Mouse (Mus musculus) cerebellum, adult 18-20 months (tissue): ENCODE data around the gene Gm20388.

ENCODE experiments used
- DNase-seq, 2 experiments: peaks; one replicate each; pipeline ENCODE4 v3.0.0; 2021

The Gm20388 gene

GRCm38 (mm10) chr8:123845991-123846390 is 3935.3 kb downstream of the Gm20388 start:
- DNase-seq, result peak in 1 of 2 experiments; percentile 33

- DNase-seq, result no peak
Measured at GRCm38 (mm10) chr8:123846509-123846908, 3935.9 kb downstream of the Gm20388 start.

- DNase-seq, result peak; percentile 60 to 71
Measured at GRCm38 (mm10) chr8:123847546-123847945, 3936.9 kb downstream of the Gm20388 start.

GRCm38 (mm10) chr8:123849352-123849751 is 3938.7 kb downstream of the Gm20388 start:
- no peak for DNase-seq

- peak in 1 of 2 experiments; percentile 52 for DNase-seq
Measured at GRCm38 (mm10) chr8:123851590-123851989, 3940.9 kb downstream of the Gm20388 start.

- DNase-seq, result no peak
Measured at GRCm38 (mm10) chr8:123854252-123854651, 3943.6 kb downstream of the Gm20388 start.

- no peak for DNase-seq
Measured at GRCm38 (mm10) chr8:123854733-123855475, 3944.3 kb downstream of the Gm20388 start.

- DNase-seq, result peak in 1 of 2 experiments; percentile 48
Measured at GRCm38 (mm10) chr8:123857361-123857760, 3946.7 kb downstream of the Gm20388 start.

- DNase-seq, result peak; percentile 54 to 62
Measured at GRCm38 (mm10) chr8:123858574-123858940, 3947.9 kb downstream of the Gm20388 start.

- DNase-seq, result peak; percentile 96 to 97
Measured at GRCm38 (mm10) chr8:123858941-123859647, 3948.5 kb downstream of the Gm20388 start.

- DNase-seq, result peak; percentile 57 to 79
Measured at GRCm38 (mm10) chr8:123859648-123860259, 3949.1 kb downstream of the Gm20388 start, which contains the start of gene Ccsap. Gene Ccsap (minus strand): TSS chr8:123860209.

- DNase-seq, result no peak
Measured at GRCm38 (mm10) chr8:123860386-123860785, 3949.7 kb downstream of the Gm20388 start.

GRCm38 (mm10) chr8:123865786-123866185 is 3955.1 kb downstream of the Gm20388 start:
- no peak for DNase-seq

GRCm38 (mm10) chr8:123866971-123867370 is 3956.3 kb downstream of the Gm20388 start:
- no peak for DNase-seq

- no peak for DNase-seq
Measured at GRCm38 (mm10) chr8:123872048-123872447, 3961.4 kb downstream of the Gm20388 start.

- DNase-seq, result no peak
Measured at GRCm38 (mm10) chr8:123873364-123873763, 3962.7 kb downstream of the Gm20388 start.

- no peak for DNase-seq
Measured at GRCm38 (mm10) chr8:123874324-123874723, 3963.7 kb downstream of the Gm20388 start.

- DNase-seq, result no peak
Measured at GRCm38 (mm10) chr8:123877865-123878264, 3967.2 kb downstream of the Gm20388 start.

GRCm38 (mm10) chr8:123880271-123880670 is 3969.6 kb downstream of the Gm20388 start:
- DNase-seq, result no peak

- no peak for DNase-seq
Measured at GRCm38 (mm10) chr8:123880821-123881350, 3970.2 kb downstream of the Gm20388 start.

- no peak for DNase-seq
Measured at GRCm38 (mm10) chr8:123882412-123882811, 3971.8 kb downstream of the Gm20388 start.

GRCm38 (mm10) chr8:123883094-123883493 is 3972.5 kb downstream of the Gm20388 start:
- no peak for DNase-seq
